Mouse (Mus musculus): ENCODE measurements around the gene Pagr1a.

Gene Pagr1a

GRCm38 (mm10) chr7:127020901-127021562 is 3.9 kb upstream of the Pagr1a start, which contains the start of the genes Gm42742 and Prrt2:
Gm42742 (minus strand) TSS chr7:127021097.
Prrt2 (minus strand) TSS chr7:127021211.
- peak; percentile 70 to 80 for DNase-seq

- DNase-seq, result peak; percentile 33 to 54
Observed at GRCm38 (mm10) chr7:127020491-127020890, 3.3 kb upstream of the Pagr1a start.

GRCm38 (mm10) chr7:127020031-127020430 is 2.9 kb upstream of the Pagr1a start:
- peak; percentile 37 to 50 for DNase-seq

- no peak for DNase-seq
Observed at GRCm38 (mm10) chr7:127019306-127019960, 2.3 kb upstream of the Pagr1a start.

- DNase-seq, result no peak
Observed at GRCm38 (mm10) chr7:127018416-127019305, 1.5 kb upstream of the Pagr1a start.

- peak in 1 of 2 experiments; percentile 16 for DNase-seq
Observed at GRCm38 (mm10) chr7:127017950-127018345, 796 bp upstream of the Pagr1a start.

GRCm38 (mm10) chr7:127016486-127016938 is 640 bp downstream of the Pagr1a start:
- DNase-seq, result peak; percentile 65 to 68

- no peak for DNase-seq
Observed at GRCm38 (mm10) chr7:127016481-127016485, 869 bp downstream of the Pagr1a start, which contains the start of gene Pagr1b. Pagr1b (minus strand) TSS chr7:127016484.

- peak; percentile 59 to 62 for DNase-seq
Observed at GRCm38 (mm10) chr7:127016081-127016480, 1.1 kb downstream of the Pagr1a start.

GRCm38 (mm10) chr7:127014993-127015392 is 2.2 kb downstream of the Pagr1a start:
- peak in 1 of 2 experiments; percentile 4 for DNase-seq

GRCm38 (mm10) chr7:127014320-127014719 is 2.8 kb downstream of the Pagr1a start, which contains the start of gene Mvp:
Mvp (minus strand) TSS chr7:127014621.
- peak; percentile 59 to 63 for DNase-seq

- DNase-seq, result no peak
Observed at GRCm38 (mm10) chr7:127013385-127013784, 3.8 kb downstream of the Pagr1a start.

GRCm38 (mm10) chr7:127012845-127013244 is 4.3 kb downstream of the Pagr1a start:
- no peak for DNase-seq

GRCm38 (mm10) chr7:127012374-127012773 is 4.8 kb downstream of the Pagr1a start:
- no peak for DNase-seq

- DNase-seq, result no peak
Observed at GRCm38 (mm10) chr7:127011717-127012116, 5.4 kb downstream of the Pagr1a start.

GRCm38 (mm10) chr7:127011051-127011450 is 6.1 kb downstream of the Pagr1a start:
- DNase-seq, result no peak

GRCm38 (mm10) chr7:127009307-127010085 is 7.7 kb downstream of the Pagr1a start:
- DNase-seq, result peak; percentile 66 to 67

- peak; percentile 97 for DNase-seq
Observed at GRCm38 (mm10) chr7:127008239-127009019, 8.7 kb downstream of the Pagr1a start.

GRCm38 (mm10) chr7:127007313-127008024 is 9.7 kb downstream of the Pagr1a start:
- DNase-seq, result peak in 1 of 2 experiments; percentile 34

- DNase-seq, result no peak
Observed at GRCm38 (mm10) chr7:127004122-127004875, 12.9 kb downstream of the Pagr1a start.

- no peak for DNase-seq
Observed at GRCm38 (mm10) chr7:127003620-127004019, 13.5 kb downstream of the Pagr1a start.

All from cerebellum, postnatal 36 days (tissue).